Mouse (Mus musculus): ENCODE measurements around the gene Rnh1.

Rnh1 gene

GRCm38 (mm10) chr7:141172116-141173006, at the start of gene Rnh1:
TSS of gene Rnh1 (minus strand) at chr7:141172857.
- in situ Hi-C loops (cut with MboI; ENCODE audit: unreplicated experiment in 2 of 2) = loop anchor here in 1 of 2 experiments (5.0 kb wide), 1 partner anchor 75 kb away; no protein-coding TSS in a partner anchor

- in situ Hi-C loops (cut with MboI; ENCODE audit: unreplicated experiment in 2 of 2) = no loop called here
These were observed 49.4 kb upstream of the Rnh1 start for GRCm38 (mm10) chr7:141222126-141222467.

DNA sequence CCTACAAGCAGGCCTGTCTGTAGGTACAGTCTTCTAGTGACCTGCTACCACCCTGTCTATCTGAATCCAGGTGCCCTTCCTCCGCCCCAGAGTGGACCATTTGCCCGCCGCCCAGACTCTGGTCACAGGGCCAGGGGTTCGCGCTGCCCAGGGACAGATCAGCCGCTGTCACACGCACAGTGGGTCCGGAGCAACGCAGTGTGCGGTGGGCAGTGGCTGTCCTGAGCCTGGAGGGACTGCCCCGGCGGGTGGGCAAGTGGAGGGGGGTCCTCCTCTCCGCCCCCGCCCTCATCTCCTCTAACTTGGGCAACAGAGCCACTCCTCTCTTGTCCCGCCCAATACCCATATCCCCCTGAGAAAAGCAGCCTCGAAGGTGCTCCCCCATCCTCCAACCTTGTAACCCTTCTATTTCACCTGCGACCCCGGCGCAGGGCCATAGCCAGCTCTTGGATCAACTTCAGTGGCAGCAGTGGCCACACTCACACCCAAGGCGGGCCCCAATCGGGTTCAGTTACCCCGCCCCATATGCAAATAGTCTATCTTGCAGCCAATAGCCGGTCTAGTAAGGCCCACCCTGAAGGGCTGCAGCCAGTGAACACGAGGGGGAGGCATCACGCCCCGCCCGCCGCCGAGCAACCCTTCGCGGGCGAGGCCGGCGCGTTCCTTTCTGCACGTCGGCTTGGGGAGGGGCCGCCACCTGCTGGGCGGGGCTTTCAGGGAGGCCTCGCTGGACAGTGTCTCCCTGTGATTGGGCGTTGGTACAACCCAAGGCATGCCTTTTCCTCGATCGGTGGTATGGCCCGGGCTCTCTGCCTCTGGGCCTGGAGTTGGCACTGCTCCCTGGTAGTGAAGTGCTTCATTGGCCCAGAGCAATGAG, 48.8 kb upstream of the Rnh1 start:
- in situ Hi-C loops (cut with MboI; ENCODE audit: unreplicated experiment in 2 of 2) = no loop called here

- in situ Hi-C loops (cut with MboI; ENCODE audit: unreplicated experiment in 2 of 2) = no loop called here
These were observed 47.7 kb upstream of the Rnh1 start for GRCm38 (mm10) chr7:141220377-141220776.

- in situ Hi-C loops (cut with MboI; ENCODE audit: unreplicated experiment in 2 of 2) = no loop called here
These were observed 47.0 kb upstream of the Rnh1 start for GRCm38 (mm10) chr7:141219558-141220099.

GRCm38 (mm10) chr7:141218557-141219133, 46.0 kb upstream of the Rnh1 start:
- in situ Hi-C loops (cut with MboI; ENCODE audit: unreplicated experiment in 2 of 2) = no loop called here

DNA sequence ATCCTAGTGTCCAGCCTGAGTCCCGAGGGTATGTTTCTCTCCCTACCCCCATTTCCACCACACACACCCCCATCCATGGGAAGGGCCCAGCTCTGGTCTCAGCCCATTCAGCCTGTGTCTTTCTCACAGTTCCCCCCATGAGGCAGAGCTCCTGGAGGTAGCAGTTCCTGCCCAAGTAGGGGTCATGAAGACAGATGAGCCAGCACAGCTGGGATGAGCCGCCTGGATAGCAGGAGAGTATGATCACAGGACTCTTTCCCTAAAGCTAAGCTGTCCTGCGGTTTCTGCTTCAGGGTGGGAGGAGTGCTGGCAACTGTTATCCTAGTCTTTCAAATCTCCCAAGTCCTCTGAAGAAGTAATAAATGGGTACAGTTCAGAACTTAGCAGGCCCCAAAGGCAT, 45.5 kb upstream of the Rnh1 start:
- in situ Hi-C loops (cut with MboI; ENCODE audit: unreplicated experiment in 2 of 2) = no loop called here

- in situ Hi-C loops (cut with MboI; ENCODE audit: unreplicated experiment in 2 of 2) = no loop called here
These were observed 44.8 kb upstream of the Rnh1 start for GRCm38 (mm10) chr7:141217343-141218013.

DNA sequence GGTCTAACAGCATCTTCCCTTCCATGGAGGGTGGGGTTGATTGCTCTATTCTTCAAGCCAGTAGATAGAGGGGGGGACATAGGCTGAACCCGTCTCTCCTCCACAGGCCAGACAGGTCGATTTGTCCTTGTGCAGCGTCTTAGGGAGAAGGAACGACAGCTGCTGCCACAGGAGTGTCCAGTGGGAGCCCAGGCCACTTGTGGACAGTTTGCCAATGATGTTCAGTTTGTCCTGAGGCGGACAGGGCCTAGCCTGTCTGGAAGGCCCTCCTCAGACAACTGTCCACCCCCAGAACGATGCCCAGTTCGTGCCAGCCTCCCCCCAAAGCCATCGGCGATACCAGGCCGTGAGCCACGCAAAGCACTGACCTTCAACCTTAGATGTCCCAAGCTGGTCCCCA, 44.2 kb upstream of the Rnh1 start:
- in situ Hi-C loops (cut with MboI; ENCODE audit: unreplicated experiment in 2 of 2) = no loop called here

GRCm38 (mm10) chr7:141215880-141216733, 43.5 kb upstream of the Rnh1 start:
- in situ Hi-C loops (cut with MboI; ENCODE audit: unreplicated experiment in 2 of 2) = no loop called here

DNA sequence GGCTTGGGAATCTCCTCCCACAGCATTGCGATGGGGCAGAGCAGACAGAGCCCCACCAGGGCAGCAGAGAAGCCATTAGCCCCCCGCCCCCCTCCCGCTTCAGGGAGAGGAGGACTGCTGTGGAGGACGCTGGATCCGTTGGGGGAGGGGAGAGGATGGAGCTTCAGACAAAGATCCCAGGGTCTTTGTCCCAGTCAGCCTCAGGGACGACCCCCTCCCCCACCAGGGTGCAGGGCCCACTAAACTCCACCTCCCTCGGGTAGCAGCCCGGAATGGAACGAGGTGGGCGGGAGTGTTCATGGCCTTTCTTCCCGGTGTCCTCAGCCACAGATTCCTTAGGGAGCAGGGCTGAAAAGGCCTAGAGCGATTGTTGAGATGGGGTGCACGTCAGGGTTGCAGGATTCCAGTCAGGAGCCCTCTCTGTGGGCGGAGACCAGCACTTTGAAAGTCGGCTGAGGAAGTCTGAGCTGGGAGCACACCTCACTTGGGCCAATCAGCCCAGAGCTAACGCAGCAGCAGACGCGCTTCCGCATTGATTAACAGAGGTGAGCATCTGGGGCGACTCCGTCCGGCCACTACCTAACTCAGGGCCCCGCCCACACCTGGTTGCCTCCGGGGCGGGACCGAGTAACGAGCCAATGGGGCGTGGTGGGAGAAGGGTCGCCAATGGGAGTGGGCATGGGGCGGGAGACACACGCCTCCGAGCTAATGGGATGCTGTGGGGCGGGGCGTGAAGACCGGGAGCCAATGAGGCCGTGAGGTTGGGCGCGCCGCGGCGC, 42.6 kb upstream of the Rnh1 start, which contains the start of gene Rassf7:
Gene Rassf7, plus strand, starts transcription at position 760 of the 779 bp plus-strand sequence.
- in situ Hi-C loops (cut with MboI; ENCODE audit: unreplicated experiment in 2 of 2) = no loop called here

- in situ Hi-C loops (cut with MboI; ENCODE audit: unreplicated experiment in 2 of 2) = no loop called here
These were observed 41.7 kb upstream of the Rnh1 start for GRCm38 (mm10) chr7:141214310-141214709.

GRCm38 (mm10) chr7:141213605-141214235, 41.1 kb upstream of the Rnh1 start, which contains the start of gene Lmntd2:
TSS of gene Lmntd2 (minus strand) at chr7:141214080.
- in situ Hi-C loops (cut with MboI; ENCODE audit: unreplicated experiment in 2 of 2) = no loop called here

DNA sequence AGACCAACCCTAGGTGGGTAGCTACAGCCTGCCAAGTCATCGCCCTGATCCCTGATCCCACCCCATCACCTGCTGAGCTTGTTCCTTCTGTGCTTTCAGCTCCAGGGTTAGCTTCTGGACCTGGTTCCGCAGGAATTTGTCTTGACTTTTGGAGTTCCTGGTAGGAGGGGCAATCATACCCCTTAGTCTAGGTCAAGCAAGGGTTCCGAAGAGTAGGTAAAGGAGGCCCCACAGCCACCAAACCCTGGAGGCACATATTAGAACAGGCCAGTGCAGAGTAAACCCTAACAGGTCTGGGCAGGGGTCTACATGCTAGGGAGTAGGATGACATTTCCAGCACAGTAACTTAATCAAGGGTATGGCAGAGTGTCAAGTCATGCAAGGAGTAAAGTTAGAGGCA, 40.5 kb upstream of the Rnh1 start:
- in situ Hi-C loops (cut with MboI; ENCODE audit: unreplicated experiment in 2 of 2) = no loop called here

GRCm38 (mm10) chr7:141210606-141211131, 38.0 kb upstream of the Rnh1 start:
- in situ Hi-C loops (cut with MboI; ENCODE audit: unreplicated experiment in 2 of 2) = no loop called here

- in situ Hi-C loops (cut with MboI; ENCODE audit: unreplicated experiment in 2 of 2) = no loop called here
These were observed 37.5 kb upstream of the Rnh1 start for GRCm38 (mm10) chr7:141210137-141210536.

- in situ Hi-C loops (cut with MboI; ENCODE audit: unreplicated experiment in 2 of 2) = no loop called here
These were observed 36.9 kb upstream of the Rnh1 start for GRCm38 (mm10) chr7:141209526-141209925.
